Mouse (Mus musculus): ENCODE measurements around the gene Ikzf4. TPM values are rescaled to one million over a fixed set of nuclear protein-coding genes. Genes with fewer than 3 reads are reported as not detected.

Ikzf4 gene
- total and polyA plus RNA-seq, 3 experiments = 0.03 TPM; not detected in 2

DNA sequence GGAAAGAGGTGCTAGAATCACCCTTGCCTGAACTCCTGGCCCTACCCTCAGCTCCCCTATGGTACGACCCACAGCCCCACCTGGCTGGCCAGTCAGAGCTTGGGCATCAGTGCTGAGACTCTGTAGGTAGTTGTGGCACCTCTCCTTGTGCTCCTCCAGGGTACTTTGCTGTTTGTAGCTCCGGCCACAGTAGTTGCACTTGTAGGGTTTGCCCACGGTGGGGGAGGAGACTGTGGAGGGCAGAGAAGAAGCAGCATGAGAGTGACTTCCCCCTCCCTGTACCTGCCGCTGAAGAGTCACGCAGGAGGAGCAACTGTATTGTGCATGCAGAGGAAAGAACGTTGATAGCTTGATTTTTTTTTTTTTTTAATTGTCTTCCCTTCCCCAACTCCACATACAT, 9.2 kb downstream of the Ikzf4 start:
- Histone ChIP-seq H3K79me2 (ENCODE audit: control insufficient read depth, insufficient read depth, low read length, poor library complexity) (no peaks in the 10 kb centered on the region), H3K4me3 (ENCODE audit: control insufficient read depth in 1 of 2, insufficient read depth in 1 of 2, low read depth in 2 of 2, low read length in 2 of 2) (no peak overlapping the region), H3K9ac (ENCODE audit: control insufficient read depth, low read depth, low read length, poor library complexity, severe bottlenecking) (no peak overlapping the region), H3K9me3 (replicated peaks; ENCODE audit: insufficient read depth, low read length) (no peaks in the 10 kb centered on the region), H3K36me3 (ENCODE audit: control insufficient read depth in 1 of 2, insufficient read depth in 2 of 2, low read length in 2 of 2) (no peaks in the 10 kb centered on the region), H3K4me1 (ENCODE audit: control insufficient read depth in 1 of 2, insufficient read depth in 2 of 2, low read length in 2 of 2) (peaks cover 0 to 3% of the 10 kb centered on the region in 2 experiments; a peak in 1 of 4 replicates), H3K27ac (ENCODE audit: control insufficient read depth, low read depth, low read length) (no peak overlapping the region), H3K27me3 (ENCODE audit: control insufficient read depth in 1 of 2, insufficient read depth in 2 of 2, low read length in 2 of 2) (peaks cover 4 to 10% of the 10 kb centered on the region in 2 experiments)
- DNase-seq (ENCODE audit: low read depth, low spot score) = no peak
- TF ChIP-seq RAD21 (IDR thresholded peaks at IDR 0.05; ENCODE audit: low read depth, low read length) = no peak
- TF ChIP-seq TAL1 (IDR thresholded peaks at IDR 0.05; ENCODE audit: low read length) = no peak
- no peak for TF ChIP-seq NELFE (IDR thresholded peaks at IDR 0.05; ENCODE audit: low read depth, low read length)
- TF ChIP-seq MAX (IDR thresholded peaks at IDR 0.05; ENCODE audit: low read length) = no peak
- TF ChIP-seq MXI1 (IDR thresholded peaks at IDR 0.05; ENCODE audit: low read depth, low read length) = no peak
- no peak for TF ChIP-seq E2F4 (IDR thresholded peaks at IDR 0.05; ENCODE audit: borderline replicate concordance, low read depth, low read length)
- TF ChIP-seq HCFC1 (IDR thresholded peaks at IDR 0.05; ENCODE audit: low read depth, low read length) = no peak
- TF ChIP-seq SMC3 (IDR thresholded peaks at IDR 0.05; ENCODE audit: low read depth, low read length) = no peak
- no peak for TF ChIP-seq SIN3A (IDR thresholded peaks at IDR 0.05; ENCODE audit: low read length)

DNA sequence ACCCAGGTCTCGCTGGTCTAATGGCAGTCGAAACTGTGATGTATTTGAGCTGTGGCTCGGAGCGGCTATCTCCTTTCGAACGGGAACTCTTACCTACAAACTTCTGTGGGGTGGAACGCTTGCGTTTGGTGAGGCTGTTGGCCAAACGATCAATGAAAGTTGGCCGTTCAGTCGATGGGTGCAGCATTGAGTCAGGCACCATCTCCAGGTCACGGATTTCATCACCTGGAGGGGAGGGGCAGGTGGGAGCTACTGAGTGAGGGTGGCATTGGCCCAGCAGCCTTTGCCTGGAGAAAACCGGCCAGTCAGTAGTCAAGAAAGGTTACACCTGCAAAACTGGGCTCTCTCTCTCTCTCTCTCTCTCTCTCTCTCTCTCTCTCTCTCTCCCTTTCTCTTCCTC, 10.1 kb downstream of the Ikzf4 start:
- Histone ChIP-seq H3K4me3 (ENCODE audit: control insufficient read depth in 1 of 2, insufficient read depth in 1 of 2, low read depth in 2 of 2, low read length in 2 of 2) (no peak overlapping the region), H3K4me1 (ENCODE audit: control insufficient read depth in 1 of 2, insufficient read depth in 2 of 2, low read length in 2 of 2) (peaks cover 0 to 3% of the 10 kb centered on the region in 2 experiments; a peak in 1 of 4 replicates), H3K27ac (ENCODE audit: control insufficient read depth, low read depth, low read length) (no peak overlapping the region), H3K36me3 (ENCODE audit: control insufficient read depth in 1 of 2, insufficient read depth in 2 of 2, low read length in 2 of 2) (no peaks in the 10 kb centered on the region), H3K79me2 (ENCODE audit: control insufficient read depth, insufficient read depth, low read length, poor library complexity) (no peaks in the 10 kb centered on the region), H3K9ac (ENCODE audit: control insufficient read depth, low read depth, low read length, poor library complexity, severe bottlenecking) (no peak overlapping the region), H3K27me3 (ENCODE audit: control insufficient read depth in 1 of 2, insufficient read depth in 2 of 2, low read length in 2 of 2) (peaks cover 5 to 11% of the 10 kb centered on the region in 2 experiments), H3K9me3 (replicated peaks; ENCODE audit: insufficient read depth, low read length) (no peaks in the 10 kb centered on the region)
- TF ChIP-seq RCOR1 (IDR thresholded peaks at IDR 0.05; ENCODE audit: low read depth, low read length) = no peak
- TF ChIP-seq ZMIZ1 (IDR thresholded peaks at IDR 0.05; ENCODE audit: low read depth, low read length) = no peak
- TF ChIP-seq HCFC1 (IDR thresholded peaks at IDR 0.05; ENCODE audit: low read depth, low read length) = no peak
- no peak for TF ChIP-seq POLR2A (IDR thresholded peaks at IDR 0.05; ENCODE audit: control insufficient read depth in 1 of 2, insufficient read depth in 1 of 2, low read depth in 1 of 2, low read length in 2 of 2, poor library complexity in 1 of 2)
- no peak for TF ChIP-seq SIN3A (IDR thresholded peaks at IDR 0.05; ENCODE audit: low read length)
- TF ChIP-seq ETS1 (IDR thresholded peaks at IDR 0.05; ENCODE audit: low read depth, low read length) = no peak
- TF ChIP-seq MYC (IDR thresholded peaks at IDR 0.05; ENCODE audit: low read depth, low read length) = no peak
- no peak for TF ChIP-seq USF1 (IDR thresholded peaks at IDR 0.05; ENCODE audit: low read depth, low read length)
- TF ChIP-seq TBP (IDR thresholded peaks at IDR 0.05; ENCODE audit: low read depth, low read length) = no peak
- TF ChIP-seq KAT2A (conservative IDR thresholded peaks at IDR 0.05; ENCODE audit: low read depth, low read length) = no peak
- no peak for TF ChIP-seq NRF1 (IDR thresholded peaks at IDR 0.05; ENCODE audit: insufficient read depth, low read depth, low read length, poor library complexity, severe bottlenecking)
- DNase-seq (ENCODE audit: low read depth, low spot score) = no peak
